Mouse (Mus musculus): Measurements from ENCODE around the gene Tcf3.
A peak's percentile ranks its signal among the peaks of the same experiment; 100 is the strongest.

Gene Tcf3

GRCm38 (mm10) chr10:80405481-80406173 lies 27.8 kb downstream of the Tcf3 start:
- DNase-seq, result peak; percentile 63

- DNase-seq, result peak; percentile 49
Observed at GRCm38 (mm10) chr10:80403044-80403692, 30.3 kb downstream of the Tcf3 start.

GRCm38 (mm10) chr10:80400704-80401161 lies 32.7 kb downstream of the Tcf3 start:
- DNase-seq, result no peak

GRCm38 (mm10) chr10:80399973-80400703 lies 33.3 kb downstream of the Tcf3 start:
- DNase-seq, result no peak

- peak; percentile 100 for DNase-seq
Observed at GRCm38 (mm10) chr10:80399191-80399972, 34.1 kb downstream of the Tcf3 start, which contains the start of gene Mbd3. Gene Mbd3 (minus strand): TSS chr10:80399550.

GRCm38 (mm10) chr10:80398719-80399190 lies 34.7 kb downstream of the Tcf3 start:
- peak; percentile 98 for DNase-seq

- no peak for DNase-seq
Observed at GRCm38 (mm10) chr10:80398174-80398535, 35.3 kb downstream of the Tcf3 start.

- no peak for DNase-seq
Observed at GRCm38 (mm10) chr10:80397524-80398173, 35.8 kb downstream of the Tcf3 start.

GRCm38 (mm10) chr10:80396822-80397523 lies 36.5 kb downstream of the Tcf3 start:
- DNase-seq, result no peak

GRCm38 (mm10) chr10:80395025-80395627 lies 38.3 kb downstream of the Tcf3 start:
- no peak for DNase-seq

- DNase-seq, result no peak
Observed at GRCm38 (mm10) chr10:80392687-80393086, 40.8 kb downstream of the Tcf3 start.

- no peak for DNase-seq
Observed at GRCm38 (mm10) chr10:80390697-80391096, 42.8 kb downstream of the Tcf3 start.

- DNase-seq, result no peak
Observed at GRCm38 (mm10) chr10:80389185-80389708, 44.2 kb downstream of the Tcf3 start.

GRCm38 (mm10) chr10:80388731-80389130 lies 44.7 kb downstream of the Tcf3 start:
- no peak for DNase-seq

- DNase-seq, result peak; percentile 94
Observed at GRCm38 (mm10) chr10:80387522-80387959, 45.9 kb downstream of the Tcf3 start, which contains the start of gene Mex3d. Gene Mex3d (minus strand): TSS chr10:80387659.

- DNase-seq, result peak; percentile 48
Observed at GRCm38 (mm10) chr10:80386735-80387471, 46.5 kb downstream of the Tcf3 start.

- DNase-seq, result no peak
Observed at GRCm38 (mm10) chr10:80385811-80386734, 47.4 kb downstream of the Tcf3 start.

GRCm38 (mm10) chr10:80385310-80385709 lies 48.1 kb downstream of the Tcf3 start:
- no peak for DNase-seq

GRCm38 (mm10) chr10:80384709-80385108 lies 48.7 kb downstream of the Tcf3 start:
- DNase-seq, result no peak

All from thymus, postnatal 14 days (tissue).